Mouse (Mus musculus): ENCODE results near the gene Eef1akmt1.

The Eef1akmt1 gene

GRCm38 (mm10) chr14:57524671-57525387 is 46.6 kb downstream of the Eef1akmt1 start, which contains the start of gene Il17d:
Gene Il17d, plus strand, starts transcription at chr14:57524777.
- peak; percentile 35 for DNase-seq (ENCODE audit: low read depth)

- no peak for DNase-seq (ENCODE audit: low read depth)
These were observed 47.6 kb downstream of the Eef1akmt1 start for GRCm38 (mm10) chr14:57523762-57524161.

GRCm38 (mm10) chr14:57517001-57517400 is 54.4 kb downstream of the Eef1akmt1 start:
- no peak for DNase-seq (ENCODE audit: low read depth)

- DNase-seq (ENCODE audit: low read depth) = no peak
These were observed 56.2 kb downstream of the Eef1akmt1 start for GRCm38 (mm10) chr14:57515156-57515762.

GRCm38 (mm10) chr14:57509554-57509953 is 61.9 kb downstream of the Eef1akmt1 start:
- peak; percentile 12 for DNase-seq (ENCODE audit: low read depth)

GRCm38 (mm10) chr14:57503729-57504128 is 67.7 kb downstream of the Eef1akmt1 start:
- DNase-seq (ENCODE audit: low read depth) = no peak

All from NIH3T3 (cell line).